Mouse (Mus musculus) frontal cortex, postnatal 10 days (tissue): ENCODE data around the gene Dnah8.

ENCODE experiments used
- DNase-seq, 2 experiments: peaks; one replicate each; pipeline ENCODE4 v3.0.0; 2022; ENCODE audit warnings: low spot score in 2 of 2, mixed read lengths in 1 of 2

Dnah8 gene

GRCm38 (mm10) chr17:30819134-30819533, 195.0 kb downstream of the Dnah8 start:
- no peak for DNase-seq

GRCm38 (mm10) chr17:30821115-30821514, 197.0 kb downstream of the Dnah8 start:
- DNase-seq, result no peak

DNA sequence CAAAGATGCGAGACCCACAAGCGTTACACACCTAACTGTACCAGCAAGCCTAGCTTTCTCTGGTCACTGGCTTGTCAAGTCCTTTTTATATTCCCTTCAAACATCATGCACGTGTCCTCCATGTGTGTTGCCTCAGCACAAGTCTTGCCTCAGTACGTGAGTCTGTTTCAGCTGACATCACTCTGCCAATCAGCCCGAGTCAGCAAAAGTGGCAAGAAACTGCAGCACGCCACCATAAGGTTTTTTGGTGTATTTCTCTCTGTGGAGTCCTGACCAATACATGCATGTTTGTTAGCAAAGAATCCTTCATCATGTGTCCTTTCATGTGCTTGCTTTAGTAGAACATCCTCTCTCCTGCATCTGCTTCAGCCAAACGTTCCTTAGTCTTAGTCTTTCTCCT, 200.3 kb downstream of the Dnah8 start:
- no peak for DNase-seq

DNA sequence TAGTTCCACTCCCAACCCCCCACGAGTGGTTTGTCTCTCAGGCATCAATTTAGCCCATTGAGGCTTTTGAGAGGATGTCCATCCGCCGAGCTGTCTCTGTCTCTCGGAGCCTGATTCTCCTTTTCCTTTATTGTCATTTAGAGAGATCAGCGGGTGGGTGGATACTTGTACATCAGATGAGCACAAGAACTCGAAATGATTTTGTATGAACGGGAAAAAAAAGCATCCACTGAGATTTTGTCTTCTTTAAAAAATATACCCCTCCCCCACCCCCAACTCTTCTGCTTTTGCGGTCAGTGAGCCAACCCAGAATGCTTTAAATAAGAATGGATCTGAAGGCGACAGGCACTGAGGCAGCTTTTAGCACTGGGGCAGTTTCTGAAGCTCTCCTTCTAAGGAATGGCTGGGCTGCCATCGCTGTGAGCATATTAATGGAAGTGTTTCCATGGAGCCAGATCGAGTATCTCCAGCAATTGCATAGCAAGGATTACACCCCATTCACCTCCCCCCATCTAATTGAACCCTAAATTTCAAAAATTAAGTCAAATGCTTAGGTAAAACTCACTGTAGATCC, 201.7 kb downstream of the Dnah8 start:
- peak in 1 of 2 experiments; percentile 37 for DNase-seq

DNA sequence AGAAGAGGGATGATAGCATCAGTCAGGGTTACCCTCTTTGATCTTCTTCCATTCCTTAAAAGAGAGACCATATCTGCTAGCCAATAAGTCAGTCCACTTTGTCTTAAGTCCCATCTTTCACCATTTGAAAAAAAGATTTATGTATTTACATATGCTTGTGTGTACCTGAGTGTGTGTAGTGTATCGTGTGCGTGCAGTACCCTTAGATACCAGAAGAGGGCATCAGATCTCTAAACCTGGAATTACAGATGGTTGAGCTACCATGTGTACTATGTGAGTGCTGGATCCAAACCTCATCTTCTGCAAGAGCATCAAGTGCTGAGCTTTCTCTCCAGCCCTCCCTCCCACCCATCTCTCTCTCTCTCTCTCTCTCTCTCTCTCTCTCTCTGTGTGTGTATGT, 207.0 kb downstream of the Dnah8 start:
- no peak for DNase-seq

GRCm38 (mm10) chr17:30835419-30835818, 211.3 kb downstream of the Dnah8 start:
- no peak for DNase-seq

GRCm38 (mm10) chr17:30837031-30837430, 212.9 kb downstream of the Dnah8 start:
- no peak for DNase-seq

DNA sequence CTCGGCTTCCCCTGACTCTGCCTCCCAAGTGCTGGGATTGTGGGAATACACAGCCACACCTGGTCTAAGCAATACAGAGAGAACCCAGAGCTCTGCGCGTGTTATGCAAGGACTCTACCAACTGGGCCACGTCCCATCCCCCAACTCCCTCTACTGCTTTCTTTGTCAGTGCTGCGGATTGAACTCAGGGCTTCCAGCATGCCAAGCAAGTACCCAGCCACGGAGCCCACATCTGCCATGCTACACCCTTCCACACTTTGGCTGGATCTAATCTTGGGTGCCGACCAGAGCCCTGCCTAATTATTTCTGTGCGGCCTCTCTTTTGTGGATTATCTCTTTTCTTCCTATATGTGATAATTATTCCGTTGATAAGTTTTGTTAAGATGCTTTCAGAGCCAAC, 215.9 kb downstream of the Dnah8 start:
- no peak for DNase-seq

GRCm38 (mm10) chr17:30842312-30842711, 218.2 kb downstream of the Dnah8 start:
- DNase-seq, result no peak

DNA sequence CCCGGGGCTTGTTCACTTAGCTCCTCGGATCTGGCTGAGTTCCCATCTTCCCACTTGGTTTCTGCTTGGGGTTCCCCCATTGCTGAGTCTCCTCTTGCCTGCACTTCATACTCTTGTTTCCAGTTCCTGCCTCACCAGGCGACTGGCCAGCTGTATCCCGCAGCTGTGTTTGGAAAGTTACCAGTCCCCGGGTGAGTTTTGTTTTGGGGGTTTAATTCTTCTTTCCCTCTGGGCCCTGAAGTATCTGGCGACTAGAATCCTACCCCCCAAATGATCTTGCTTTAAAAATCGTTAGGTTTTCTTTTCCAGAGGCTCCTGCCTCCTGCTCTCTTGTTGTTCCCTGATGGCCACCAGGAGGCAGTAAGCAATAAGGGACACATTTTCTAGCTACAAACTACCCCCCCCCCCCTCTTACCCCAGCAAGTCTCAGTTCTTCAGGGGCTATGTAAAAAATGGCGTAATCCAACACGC, 220.2 kb downstream of the Dnah8 start:
- DNase-seq, result peak; percentile 48 to 53

DNA sequence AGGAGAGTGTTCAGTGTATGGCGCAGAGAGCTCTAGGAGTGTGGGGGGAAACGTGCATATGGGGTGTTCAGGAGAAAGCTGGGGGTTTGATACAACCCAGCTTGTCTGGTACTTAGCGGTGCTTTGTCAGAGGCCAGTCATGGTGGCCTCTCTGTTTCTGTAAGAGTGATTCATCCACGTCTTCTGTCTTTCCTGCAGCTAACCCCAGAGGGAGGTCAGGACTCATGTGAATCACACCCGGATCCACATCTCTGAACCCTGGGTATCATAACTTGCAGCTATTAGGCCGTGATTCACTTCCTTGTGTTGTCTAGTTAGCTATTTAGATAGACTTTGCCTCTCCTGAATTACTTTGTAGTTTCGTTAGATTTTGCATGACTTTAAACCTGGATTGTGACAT, 223.3 kb downstream of the Dnah8 start:
- DNase-seq, result no peak

DNA sequence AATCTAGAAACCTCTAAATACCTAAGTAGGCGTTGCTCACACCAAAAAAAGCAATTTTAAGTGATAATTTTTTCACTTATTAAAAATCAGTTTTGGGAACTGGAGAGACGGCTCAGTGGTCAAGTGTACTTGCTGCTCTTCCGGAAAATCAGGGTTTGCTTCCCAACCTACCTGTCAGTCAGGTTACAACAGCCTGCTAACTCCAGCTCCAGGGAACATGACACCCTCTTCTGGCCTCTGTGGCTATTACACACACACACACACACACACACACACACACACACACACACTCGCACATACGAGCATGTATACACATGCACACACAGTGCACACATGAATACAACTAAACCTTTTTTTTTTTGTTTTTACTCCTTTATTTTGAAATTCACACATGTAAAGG, 223.9 kb downstream of the Dnah8 start:
- DNase-seq, result no peak

DNA sequence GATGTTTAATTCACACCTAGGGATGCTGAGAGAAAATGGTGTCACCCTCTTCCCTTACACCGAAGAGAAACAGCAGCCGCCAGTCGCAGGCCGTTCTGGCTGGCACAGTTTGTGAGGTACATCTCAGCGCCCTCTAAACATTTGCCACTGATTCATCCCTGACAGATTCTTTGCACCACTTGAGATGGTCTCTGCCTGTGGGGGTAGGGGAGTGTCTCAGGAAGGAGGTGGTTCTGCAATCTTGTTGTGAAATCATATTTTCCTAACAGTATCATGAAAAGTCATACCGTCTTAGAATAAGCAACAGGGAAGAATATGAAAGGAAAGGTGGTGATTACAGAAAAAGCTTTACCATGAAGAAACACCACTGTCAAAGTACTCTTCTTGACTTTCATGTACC, 224.7 kb downstream of the Dnah8 start:
- no peak for DNase-seq

GRCm38 (mm10) chr17:30849813-30850212, 225.7 kb downstream of the Dnah8 start:
- no peak for DNase-seq

GRCm38 (mm10) chr17:30852345-30852744, 228.2 kb downstream of the Dnah8 start:
- no peak for DNase-seq

- no peak for DNase-seq
Measured at GRCm38 (mm10) chr17:30857347-30857746, 233.2 kb downstream of the Dnah8 start.

GRCm38 (mm10) chr17:30858586-30859259, 234.6 kb downstream of the Dnah8 start:
- DNase-seq, result no peak

DNA sequence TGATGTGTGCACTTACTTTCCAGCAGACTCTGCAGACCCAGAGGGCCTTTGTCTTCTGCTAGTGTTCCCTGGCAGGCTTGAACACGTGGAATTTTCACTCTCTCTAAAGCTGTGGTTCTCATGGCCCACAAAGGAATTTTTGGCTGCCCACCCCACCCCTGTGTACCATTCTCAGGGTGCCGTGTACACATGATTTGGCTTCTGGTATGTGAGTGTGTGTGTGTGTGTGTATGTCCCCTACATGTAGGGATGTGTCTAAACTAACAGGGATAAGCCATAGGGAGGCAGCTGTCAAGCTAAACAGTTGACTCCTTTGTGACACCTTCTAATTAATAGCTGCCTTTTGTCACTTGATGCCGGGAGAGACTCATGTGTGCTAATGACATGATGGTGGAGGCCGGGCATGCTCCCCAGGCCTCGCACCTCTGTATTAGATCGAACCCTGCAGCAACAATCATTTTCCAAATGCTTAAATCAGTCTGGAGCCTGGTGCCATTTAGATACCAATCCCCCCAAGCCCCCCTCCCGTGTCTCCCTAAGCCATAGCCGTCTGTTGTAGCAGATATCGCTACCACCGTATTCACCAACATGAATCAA, 235.9 kb downstream of the Dnah8 start:
- DNase-seq, result no peak

GRCm38 (mm10) chr17:30860606-30861005, 236.5 kb downstream of the Dnah8 start:
- DNase-seq, result no peak

DNA sequence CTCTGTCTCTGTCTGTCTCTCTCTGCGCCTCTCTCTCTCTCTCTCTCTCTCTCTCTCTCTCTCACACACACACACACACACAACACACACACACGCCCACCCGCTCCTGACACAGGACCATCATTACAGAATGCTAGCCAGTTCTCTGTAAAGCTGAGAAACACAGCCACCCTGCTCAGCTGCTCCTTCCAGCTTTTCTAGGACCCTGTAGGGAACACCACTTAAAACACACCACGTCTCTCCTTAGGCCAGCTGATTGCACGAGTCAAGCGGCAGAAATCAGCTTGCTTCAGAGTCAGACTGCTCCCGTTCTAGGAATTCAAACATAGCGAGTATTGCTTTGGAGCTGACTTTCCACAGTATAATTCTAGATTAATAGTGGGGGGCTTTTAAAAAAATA, 242.1 kb downstream of the Dnah8 start:
- no peak for DNase-seq

DNA sequence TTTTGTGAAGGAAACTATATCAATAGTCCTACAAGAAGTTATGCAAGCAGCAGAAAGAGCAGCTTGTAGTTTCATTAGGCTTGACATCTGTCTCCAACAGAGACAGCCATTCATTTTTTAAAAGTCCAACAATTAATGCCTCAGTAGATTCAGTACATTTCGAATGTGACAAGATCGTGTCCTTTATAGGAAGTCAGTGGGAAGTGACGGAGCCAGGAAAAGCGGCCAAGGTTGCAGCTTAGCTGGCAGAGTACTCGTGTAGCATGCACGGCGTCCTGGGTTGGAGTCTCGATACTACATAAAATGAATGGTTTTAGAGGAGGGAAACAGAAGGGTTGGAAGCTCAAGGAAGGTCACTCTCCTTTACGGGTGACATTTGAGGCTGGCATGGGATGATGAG, 242.8 kb downstream of the Dnah8 start:
- DNase-seq, result no peak

GRCm38 (mm10) chr17:30871040-30871439, 246.9 kb downstream of the Dnah8 start:
- DNase-seq, result no peak

- DNase-seq, result no peak
Measured at GRCm38 (mm10) chr17:30874276-30874675, 250.1 kb downstream of the Dnah8 start.
